In genomic region chr5:151061942-151062341, GRCm38 (mm10) we compare ENCODE assay signal across 26 mouse cellular contexts.
A peak's percentile ranks its signal among the peaks of the same experiment; 100 is the strongest.
DNase-seq lines count a peak whose midpoint lies in the region; ATAC-seq and TF ChIP-seq lines count a peak whose summit lies in the region.
"Had no signal": no experiment of that assay in that cellular context is flagged by ENCODE, and none has a peak within 500 bp of the region (broad histone marks: within the 10 kb centered on the region; RNA-seq: fewer than 3 reads in every experiment).

No protein-coding gene starts in this region.

- no peak overlapping the region for H3K9ac ChIP-seq in stomach, postnatal 0 days (ENCODE audit: low read length)
- H3K9ac ChIP-seq: heart, embryonic 15.5 days; hindbrain, embryonic 12.5 days; limb, embryonic 15.5 days; liver, embryonic 14.5 days; lung, embryonic 15.5 days; midbrain, embryonic 12.5 days; neural tube, embryonic 13.5 days had no signal

- peaks cover 18% of the 10 kb centered on the region; the same call in 1 of the 2 replicates for H3K36me3 ChIP-seq in stomach, postnatal 0 days (ENCODE audit: control insufficient read depth, insufficient read depth, low read length)
- H3K36me3 ChIP-seq: midbrain, embryonic 12.5 days had no signal

- H3K9me3 ChIP-seq in stomach, postnatal 0 days (ENCODE audit: control insufficient read depth, low read length) = no peaks in the 10 kb centered on the region
- H3K9me3 ChIP-seq: heart, embryonic 15.5 days; hindbrain, embryonic 12.5 days; limb, embryonic 10.5 days; limb, embryonic 15.5 days; midbrain, embryonic 12.5 days; neural tube, embryonic 13.5 days had no signal

- peak; percentile 66 for DNase-seq in heart, adult 11 months
- DNase-seq in heart, adult 18-20 months = no peak
- no peak for DNase-seq in left cerebral cortex, adult 2 months (ENCODE audit: extremely low spot score in 1 of 2, low spot score in 2 of 2)
- no peak for DNase-seq in left cerebral cortex, adult 8-10 months (ENCODE audit: low spot score in 2 of 2)
- peak; percentile 33 for DNase-seq in R1 (ENCODE audit: low read depth, low spot score)
- DNase-seq in stomach, postnatal 0 days (ENCODE audit: low spot score) = no peak
- DNase-seq in lung, adult 18-20 months = no peak
- DNase-seq: adrenal gland, postnatal 25 days; cerebellum, adult 18-20 months; cerebellum, postnatal 10 days; gastrocnemius, postnatal 14 days; kidney, postnatal 25 days; lung, postnatal 36 days had no signal

- TF ChIP-seq EP300 in stomach, postnatal 0 days (optimal IDR thresholded peaks at IDR 0.05) = no peak

- no peak overlapping the region for H3K27ac ChIP-seq in left cerebral cortex, adult 2 months
- no peak overlapping the region for H3K27ac ChIP-seq in stomach, postnatal 0 days (replicated peaks)
- H3K27ac ChIP-seq: heart, embryonic 15.5 days; hindbrain, embryonic 12.5 days; hindbrain, postnatal 0 days; limb, embryonic 10.5 days; limb, embryonic 15.5 days; liver, embryonic 14.5 days; lung, embryonic 15.5 days; midbrain, embryonic 12.5 days; neural tube, embryonic 13.5 days had no signal

- no peaks in the 10 kb centered on the region for H3K27me3 ChIP-seq in stomach, postnatal 0 days (ENCODE audit: control insufficient read depth, insufficient read depth, low read length)
- H3K27me3 ChIP-seq: heart, embryonic 15.5 days; hindbrain, embryonic 12.5 days; limb, embryonic 15.5 days; lung, embryonic 15.5 days; megakaryocyte, embryonic 14.5 days; midbrain, embryonic 12.5 days; neural tube, embryonic 13.5 days had no signal

- peaks cover 3% of the 10 kb centered on the region; the same call in 1 of the 2 replicates for H3K4me1 ChIP-seq in stomach, postnatal 0 days (replicated peaks; ENCODE audit: control insufficient read depth, insufficient read depth)
- H3K4me1 ChIP-seq: megakaryocyte, embryonic 14.5 days had no signal

- no peak overlapping the region for H3K4me2 ChIP-seq in stomach, postnatal 0 days (replicated peaks; ENCODE audit: low read depth)
- H3K4me2 ChIP-seq: heart, embryonic 15.5 days; hindbrain, embryonic 12.5 days; limb, embryonic 15.5 days; lung, embryonic 15.5 days; midbrain, embryonic 12.5 days; neural tube, embryonic 13.5 days had no signal

- TF ChIP-seq CTCF in left cerebral cortex, adult 2 months (IDR thresholded peaks at IDR 0.05) = peak; percentile 7; the same call in 1 of the 2 replicates
- peak; percentile 47 for TF ChIP-seq CTCF in stomach, postnatal 0 days (IDR thresholded peaks at IDR 0.05; ENCODE audit: low read depth)

- 79% methylated on average over 2 of the region's 2 CpGs for WGBS in stomach, postnatal 0 days

- no peak overlapping the region for H3K4me3 ChIP-seq in left cerebral cortex, adult 2 months
- no peak overlapping the region for H3K4me3 ChIP-seq in stomach, postnatal 0 days (ENCODE audit: low read depth, low read length)
- H3K4me3 ChIP-seq: erythroblast, embryonic 14.5 days; heart, embryonic 15.5 days; hindbrain, embryonic 12.5 days; limb, embryonic 10.5 days; limb, embryonic 15.5 days; lung, embryonic 15.5 days; midbrain, embryonic 12.5 days; myocyte; neural tube, embryonic 13.5 days had no signal

- no peak for ATAC-seq in stomach, postnatal 0 days (ENCODE audit: low FRiP score, low TSS enrichment)
- ATAC-seq: hindbrain, postnatal 0 days; intestine, embryonic 16.5 days had no signal

- intact Hi-C loops in left cerebral cortex, adult 2 months (cut with DNase I) = no loop called here

Comparison
In these comparisons a context has a peak if more than half of its experiments do, and no peak if none do; other contexts are left out.
1. DNase-seq: peak in heart, adult 11 months (single experiment) and R1 (single experiment); none in heart, adult 18-20 months (0 of 2), left cerebral cortex, adult 2 months (0 of 2), left cerebral cortex, adult 8-10 months (0 of 2), stomach, postnatal 0 days (single experiment) and lung, adult 18-20 months (0 of 2).